Mouse (Mus musculus) small intestine, adult 2 months (tissue): ENCODE measurements around the gene Poc1b.

Source experiments
- CTCF ChIP-seq: fragments of 200-500 bp; IDR thresholded peaks from 2 replicates; pipeline ENCODE4 v1.5.1; 2012; ENCODE audit warnings: low read depth, mild to moderate bottlenecking, control low read depth, inconsistent platforms, low read length, moderate library complexity, mixed read lengths; ENCODE audit not compliant: insufficient replicate concordance, insufficient read length; ENCODE audit errors: extremely low read depth
- POLR2A ChIP-seq: fragments of 200-500 bp; IDR thresholded peaks from 2 replicates; pipeline ENCODE4 v1.6.1; 2012; ENCODE audit warnings: low read depth, mild to moderate bottlenecking, control low read depth, inconsistent platforms, low read length, moderate library complexity

DNA sequence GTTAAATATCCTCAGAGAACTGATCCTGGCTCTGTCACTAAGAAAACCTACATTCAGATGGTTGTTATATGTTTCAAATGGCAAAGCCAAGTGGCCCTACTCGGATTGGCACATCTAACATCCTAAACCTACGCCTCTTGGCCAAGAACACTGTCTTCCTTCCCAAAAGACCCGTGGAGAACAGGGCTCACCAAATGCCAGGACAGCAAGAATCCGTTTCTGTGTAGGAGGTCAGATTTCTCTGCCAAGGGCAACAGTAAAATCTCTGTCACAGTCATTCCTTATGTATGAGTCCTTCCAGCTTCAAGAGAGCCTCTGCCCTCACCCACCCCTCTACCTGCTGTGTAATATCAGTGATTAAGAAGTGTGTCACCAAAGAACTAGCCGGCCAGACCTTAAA lies 44.3 kb upstream of the Poc1b start:
- no peak for TF ChIP-seq POLR2A
- TF ChIP-seq CTCF: no peak
